Mouse (Mus musculus) liver, postnatal 0 days (tissue): Measurements from ENCODE around the gene Tmem88. TPM values are rescaled to one million over a fixed set of nuclear protein-coding genes. Genes with fewer than 3 reads are reported as not detected.

Experiments
- ATAC-seq: fragments of 200-750 bp; cut with Nextera tagmentation; 2 replicates; pipeline ENCODE4 v1.8.0; 2017; ENCODE audit warnings: mild to moderate bottlenecking, moderate library complexity
- DNase-seq: peaks from one replicate; pipeline ENCODE4 v3.0.0-alpha.2; 2016
- H3K27ac ChIP-seq: fragments of 300-500 bp; sonication (generic); 2 replicates; pipeline ENCODE4 v1.5.1; 2014; ENCODE audit warnings: antibody characterized with exemption, moderate library complexity, mild to moderate bottlenecking, low read depth
- H3K27me3 ChIP-seq: fragments of 300-500 bp; sonication (generic); 2 replicates; pipeline ENCODE4 v1.6.1; 2014; ENCODE audit warnings: low read length, control low read depth, mixed read lengths; ENCODE audit not compliant: insufficient read depth
- H3K36me3 ChIP-seq: fragments of 300-500 bp; sonication (generic); replicated peaks from 2 replicates; pipeline ENCODE4 v1.6.1; 2014; ENCODE audit warnings: mild to moderate bottlenecking, control low read depth, low read length, moderate library complexity, mixed read lengths; ENCODE audit not compliant: insufficient read depth
- H3K4me1 ChIP-seq: fragments of 300-500 bp; sonication (generic); 2 replicates; pipeline ENCODE4 v1.6.1; 2014; ENCODE audit warnings: antibody characterized with exemption, mild to moderate bottlenecking, control low read depth; ENCODE audit not compliant: insufficient read depth
- H3K4me2 ChIP-seq: fragments of 300-500 bp; sonication (generic); 2 replicates; pipeline ENCODE4 v1.6.1; 2014; ENCODE audit warnings: low read depth, mild to moderate bottlenecking, low read length, moderate library complexity, mixed read lengths
- H3K4me3 ChIP-seq: fragments of 300-500 bp; sonication (generic); 2 replicates; pipeline ENCODE4 v1.5.1; 2014; ENCODE audit warnings: low read depth, low read length
- H3K9ac ChIP-seq: fragments of 300-500 bp; sonication (generic); replicated peaks from 2 replicates; pipeline ENCODE4 v1.6.1; 2014; ENCODE audit warnings: mild to moderate bottlenecking, moderate library complexity
- H3K9me3 ChIP-seq: fragments of 300-500 bp; sonication (generic); 2 replicates; pipeline ENCODE4 v1.6.1; 2016; ENCODE audit warnings: mild to moderate bottlenecking, control low read depth, low read length, mixed read lengths
- CTCF ChIP-seq: sonication (generic); IDR thresholded peaks from 2 replicates; pipeline ENCODE4 v1.5.1; 2016; ENCODE audit warnings: antibody characterized with exemption, low read depth
- EP300 ChIP-seq: IDR thresholded peaks from 2 replicates; pipeline ENCODE4 v1.6.1; 2016; ENCODE audit warnings: antibody characterized with exemption, low read depth, mild to moderate bottlenecking
- WGBS: fragments of 180-500 bp; shearing (Covaris S2); extraction: QIAGEN DNeasy Blood & Tissue Kit; methylation state at CpG from one replicate; pipeline ENCODE4 v1.1.7; 2014; ENCODE audit not compliant: insufficient replicate concordance; 5-methylcytosine and 5-hydroxymethylcytosine counted together
- polyA plus RNA-seq: library from polyadenylated mRNA; unstranded; fragments of >200 nt; fragmentation: Nextera tagmentation; extraction: Ambion mirVana; gene quantifications from 2 replicates; pipeline ENCODE4 v1.2.1, GENCODE M21; 2015

Tmem88 gene
- polyA plus RNA-seq, 1 experiment from 2014 or later = 12.3 TPM

- Histone ChIP-seq H3K27me3 (no peaks in the 10 kb centered on the region), H3K4me2 (no peak overlapping the region), H3K4me3 (no peak overlapping the region), H3K9me3 (no peaks in the 10 kb centered on the region), H3K27ac (no peak overlapping the region), H3K36me3 (peaks cover 45% of the 10 kb centered on the region), H3K4me1 (peaks cover 11% of the 10 kb centered on the region), H3K9ac (no peak overlapping the region)
- ATAC-seq (no peak), DNase-seq (no peak)
- WGBS = 80% methylated on average over 16 of the region's 16 CpGs
- TF ChIP-seq CTCF = no peak
- TF ChIP-seq EP300 = no peak
Observed at GRCm38 (mm10) chr11:69406867-69407723, 9.1 kb upstream of the Tmem88 start.

DNA sequence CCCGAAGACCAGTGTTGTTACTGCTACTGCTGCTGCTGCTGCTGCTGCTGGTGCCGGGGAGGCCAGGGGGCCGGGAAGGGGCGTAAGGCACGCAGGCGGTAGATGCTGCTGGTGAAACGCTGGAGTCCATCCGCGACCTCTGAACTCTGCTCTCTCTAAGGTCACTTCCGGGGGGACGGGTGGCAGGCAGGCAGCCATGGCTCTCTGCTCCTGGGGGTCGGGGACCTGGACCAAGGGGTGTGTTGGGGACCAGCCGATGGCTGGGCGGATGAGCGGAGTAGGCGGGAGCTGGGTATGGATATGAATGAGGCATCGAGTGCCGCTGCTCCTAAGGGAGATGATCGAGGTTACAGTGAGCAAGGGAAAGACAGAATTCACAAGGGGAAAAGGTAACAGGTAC is 8.2 kb upstream of the Tmem88 start:
- peaks cover 52% of the 10 kb centered on the region for H3K36me3 ChIP-seq
- TF ChIP-seq CTCF = no peak
- TF ChIP-seq EP300 = no peak
- no peak overlapping the region for H3K9ac ChIP-seq
- no peak overlapping the region for H3K4me2 ChIP-seq
- ATAC-seq (no peak), DNase-seq (peak; percentile 13)
- H3K9me3 ChIP-seq = no peaks in the 10 kb centered on the region
- H3K27ac ChIP-seq = no peak overlapping the region
- 84% methylated on average over 19 of the region's 19 CpGs for whole genome bisulfite sequencing
- H3K27me3 ChIP-seq = no peaks in the 10 kb centered on the region
- H3K4me1 ChIP-seq = peaks cover 7% of the 10 kb centered on the region
- no peak overlapping the region for H3K4me3 ChIP-seq

DNA sequence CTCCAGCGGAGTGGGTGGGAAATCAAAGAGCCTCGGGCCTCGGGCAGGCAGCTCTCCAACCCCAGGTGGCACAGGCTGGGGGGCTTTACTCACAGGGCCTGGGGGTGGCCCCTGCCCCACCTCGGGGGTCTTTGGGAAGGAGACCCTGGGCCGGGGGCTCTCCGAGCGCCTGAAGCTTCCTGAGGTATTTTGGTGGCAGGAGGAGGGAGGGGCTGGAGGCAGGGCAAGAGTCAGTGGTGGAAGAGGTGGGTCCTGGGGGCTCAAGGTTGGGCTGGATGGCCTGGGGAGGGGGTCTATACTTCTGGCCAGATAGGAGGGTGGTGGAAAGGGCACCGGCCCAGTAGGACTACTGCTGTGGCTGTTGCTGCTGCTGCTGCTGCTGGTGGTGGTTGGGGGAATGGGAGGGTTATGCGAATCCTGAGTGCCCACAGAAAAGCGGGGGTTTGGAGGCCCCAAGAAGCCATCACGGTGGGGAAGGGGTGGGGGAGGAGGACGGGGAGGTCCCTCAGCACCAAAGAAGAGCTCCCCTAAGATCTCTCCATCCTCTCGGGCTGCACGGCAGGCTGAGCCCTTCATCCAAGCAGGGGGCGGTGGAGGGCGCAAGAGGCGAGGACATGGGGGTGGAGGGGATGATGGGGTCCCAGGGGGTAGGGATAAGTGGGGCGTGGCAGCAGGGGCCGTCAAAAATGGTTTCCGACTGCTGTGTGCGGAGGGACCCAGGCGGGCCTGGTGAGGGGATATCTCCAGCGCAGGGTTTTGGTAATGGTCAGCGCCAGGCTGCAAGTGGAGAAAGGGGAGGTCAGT is 7.6 kb upstream of the Tmem88 start:
- no peak for TF ChIP-seq EP300
- no peak for TF ChIP-seq CTCF
- H3K4me1 ChIP-seq = peaks cover 7% of the 10 kb centered on the region
- no peak for DNase-seq
- H3K27ac ChIP-seq = no peak overlapping the region
- H3K9me3 ChIP-seq = no peaks in the 10 kb centered on the region
- no peak overlapping the region for H3K4me3 ChIP-seq
- ATAC-seq = no peak
- H3K27me3 ChIP-seq = no peaks in the 10 kb centered on the region
- 87% methylated on average over 24 of the region's 24 CpGs for WGBS
- peaks cover 57% of the 10 kb centered on the region for H3K36me3 ChIP-seq
- no peak overlapping the region for H3K4me2 ChIP-seq
- H3K9ac ChIP-seq = no peak overlapping the region

- no peak overlapping the region for H3K4me2 ChIP-seq
- DNase-seq = no peak
- H3K4me3 ChIP-seq = no peak overlapping the region
- H3K36me3 ChIP-seq = peaks cover 65% of the 10 kb centered on the region
- TF ChIP-seq CTCF = no peak
- ATAC-seq = no peak
- WGBS = 91% methylated on average over 23 of the region's 24 CpGs
- peaks cover 7% of the 10 kb centered on the region for H3K4me1 ChIP-seq
- H3K9me3 ChIP-seq = no peaks in the 10 kb centered on the region
- no peaks in the 10 kb centered on the region for H3K27me3 ChIP-seq
- no peak overlapping the region for H3K9ac ChIP-seq
- no peak overlapping the region for H3K27ac ChIP-seq
Observed at GRCm38 (mm10) chr11:69404595-69405396, 6.8 kb upstream of the Tmem88 start.

GRCm38 (mm10) chr11:69403691-69404594 is 5.9 kb upstream of the Tmem88 start:
- H3K36me3 ChIP-seq = peaks cover 68% of the 10 kb centered on the region
- H3K4me2 ChIP-seq = no peak overlapping the region
- WGBS = 89% methylated on average over 38 of the region's 38 CpGs

More at GRCm38 (mm10) chr11:69403691-69404594, 5.9 kb upstream of the Tmem88 start:
- DNase-seq (no peak), ATAC-seq (no peak)
- H3K9ac ChIP-seq = no peak overlapping the region
- TF ChIP-seq CTCF (no peak), EP300 (no peak)
- H3K4me3 ChIP-seq = no peak overlapping the region
- no peaks in the 10 kb centered on the region for H3K9me3 ChIP-seq
- peaks cover 7% of the 10 kb centered on the region for H3K4me1 ChIP-seq
- no peaks in the 10 kb centered on the region for H3K27me3 ChIP-seq
- no peak overlapping the region for H3K27ac ChIP-seq
